Mouse (Mus musculus) embryonic facial prominence, embryonic 11.5 days (tissue): Measurements from ENCODE around the gene Rpl3l. TPM values are rescaled to one million over a fixed set of nuclear protein-coding genes. Genes with fewer than 3 reads are reported as not detected.

ENCODE experiments used
- ATAC-seq: fragments of 200-750 bp; cut with Nextera tagmentation; replicated peaks from 2 replicates; pipeline ENCODE4 v1.8.0; 2017; ENCODE audit warnings: low read depth; ENCODE audit not compliant: insufficient number of reproducible peaks, low FRiP score, low TSS enrichment
- DNase-seq: peaks from one replicate; pipeline ENCODE4 v3.0.0-alpha.2; 2015; ENCODE audit warnings: low spot score
- H3K27ac ChIP-seq: fragments of 300-500 bp; sonication (generic); replicated peaks from 2 replicates; pipeline ENCODE4 v1.5.1; 2014; ENCODE audit warnings: mild to moderate bottlenecking, low read depth, low read length, control low read depth
- H3K27me3 ChIP-seq: fragments of 300-500 bp; sonication (generic); 2 replicates; pipeline ENCODE4 v1.6.1; 2014; ENCODE audit warnings: mild to moderate bottlenecking, low read length, moderate library complexity, mixed read lengths; ENCODE audit not compliant: control insufficient read depth, insufficient read depth
- H3K36me3 ChIP-seq: fragments of 300-500 bp; sonication (generic); replicated peaks from 2 replicates; pipeline ENCODE4 v1.6.1; 2014; ENCODE audit warnings: low read depth, mild to moderate bottlenecking, low read length, moderate library complexity, mixed read lengths; ENCODE audit not compliant: control insufficient read depth, insufficient read depth
- H3K4me1 ChIP-seq: fragments of 300-500 bp; sonication (generic); 2 replicates; pipeline ENCODE4 v1.6.1; 2014; ENCODE audit warnings: low read length, mixed read lengths; ENCODE audit not compliant: control insufficient read depth, insufficient read depth
- H3K4me2 ChIP-seq: fragments of 300-500 bp; sonication (generic); 2 replicates; pipeline ENCODE4 v1.6.1; 2014; ENCODE audit warnings: low read depth, mild to moderate bottlenecking, control low read depth, low read length, moderate library complexity
- H3K4me3 ChIP-seq: fragments of 300-500 bp; sonication (generic); 2 replicates; pipeline ENCODE4 v1.5.1; 2014; ENCODE audit warnings: low read depth, low read length, control low read depth
- H3K9ac ChIP-seq: fragments of 300-500 bp; sonication (generic); replicated peaks from 2 replicates; pipeline ENCODE4 v1.6.1; 2014; ENCODE audit warnings: mild to moderate bottlenecking, control low read depth, low read length
- H3K9me3 ChIP-seq: fragments of 300-500 bp; sonication (generic); replicated peaks from 2 replicates; pipeline ENCODE4 v1.6.1; 2016; ENCODE audit warnings: mild to moderate bottlenecking, low read length, inconsistent platforms, mixed read lengths; ENCODE audit not compliant: control insufficient read depth
- WGBS: fragments of 180-500 bp; shearing (Covaris S2); extraction: QIAGEN DNeasy Blood & Tissue Kit; methylation state at CpG from one replicate; pipeline ENCODE4 v1.1.7; 2014; 5-methylcytosine and 5-hydroxymethylcytosine counted together
- polyA plus RNA-seq: library from polyadenylated mRNA; unstranded; fragments of >200 nt; fragmentation: Nextera tagmentation; extraction: Ambion mirVana; gene quantifications from 2 replicates; pipeline ENCODE4 v1.2.1, GENCODE M21; 2014

Gene Rpl3l
- polyA plus RNA-seq, 1 experiment from 2014 or later, result not detected

- no peaks in the 10 kb centered on the region for H3K9me3 ChIP-seq
- H3K27ac ChIP-seq, result no peak overlapping the region
- no peak overlapping the region for H3K4me3 ChIP-seq
- DNase-seq, result no peak
- H3K36me3 ChIP-seq, result no peaks in the 10 kb centered on the region
- ATAC-seq, result no peak
- peaks cover 45% of the 10 kb centered on the region for H3K27me3 ChIP-seq
- no peak overlapping the region for H3K4me2 ChIP-seq
- H3K4me1 ChIP-seq, result peaks cover 3% of the 10 kb centered on the region; the same call in 1 of the 2 replicates
- H3K9ac ChIP-seq, result no peak overlapping the region
- WGBS, result 20% methylated on average over 4 of the region's 4 CpGs
These were observed 23.9 kb downstream of the Rpl3l start for GRCm38 (mm10) chr17:24751528-24751927.

GRCm38 (mm10) chr17:24752415-24753394 lies 25.1 kb downstream of the Rpl3l start, which contains the start of gene Hs3st6:
TSS of gene Hs3st6 (plus strand) at chr17:24752988.
- Histone ChIP-seq H3K9me3 (no peaks in the 10 kb centered on the region), H3K4me2 (peak within 1 kb of the TSS; percentile 97), H3K36me3 (no peaks in the 10 kb centered on the region), H3K4me1 (peaks cover 3% of the 10 kb centered on the region; the same call in 1 of the 2 replicates), H3K9ac (peak within 1 kb of the TSS; percentile 55), H3K27me3 (peaks cover 45% of the 10 kb centered on the region), H3K4me3 (peak within 1 kb of the TSS; percentile 53), H3K27ac (no peak within 1 kb of the TSS)
- ATAC-seq (peak; percentile 74), DNase-seq (peak; percentile 63)
- under 1% methylated on average over 68 of the region's 82 CpGs for WGBS

GRCm38 (mm10) chr17:24757394-24757793 lies 29.8 kb downstream of the Rpl3l start:
- Histone ChIP-seq H3K4me1 (peaks cover 6% of the 10 kb centered on the region), H3K36me3 (no peaks in the 10 kb centered on the region), H3K27ac (no peak overlapping the region), H3K9me3 (no peaks in the 10 kb centered on the region), H3K4me3 (no peak overlapping the region), H3K27me3 (peaks cover 24% of the 10 kb centered on the region), H3K9ac (no peak overlapping the region), H3K4me2 (no peak overlapping the region)
- WGBS, result 53% methylated on average over 1 of the region's 1 CpGs
- ATAC-seq (no peak), DNase-seq (no peak)

GRCm38 (mm10) chr17:24761121-24761520 lies 33.5 kb downstream of the Rpl3l start:
- no peak overlapping the region for H3K9ac ChIP-seq
- H3K4me3 ChIP-seq, result no peak overlapping the region
- peaks cover 3% of the 10 kb centered on the region for H3K4me1 ChIP-seq
- no peak overlapping the region for H3K27ac ChIP-seq
- 32% methylated on average over 5 of the region's 5 CpGs for WGBS
- no peaks in the 10 kb centered on the region for H3K27me3 ChIP-seq
- peak; percentile 48 for DNase-seq
- no peak overlapping the region for H3K4me2 ChIP-seq
- no peak for ATAC-seq
- H3K36me3 ChIP-seq, result no peaks in the 10 kb centered on the region
- H3K9me3 ChIP-seq, result no peaks in the 10 kb centered on the region

- Histone ChIP-seq H3K27ac (peak overlapping the region; percentile 47), H3K9ac (peak overlapping the region; percentile 39), H3K27me3 (no peaks in the 10 kb centered on the region)
These were observed 37.6 kb downstream of the Rpl3l start for GRCm38 (mm10) chr17:24765016-24765905.

GRCm38 (mm10) chr17:24766266-24766875 lies 38.8 kb downstream of the Rpl3l start:
- DNase-seq (no peak), ATAC-seq (no peak)
- H3K36me3 ChIP-seq, result no peaks in the 10 kb centered on the region
- no peaks in the 10 kb centered on the region for H3K27me3 ChIP-seq
- peaks cover 1% of the 10 kb centered on the region for H3K4me1 ChIP-seq
- 22% methylated on average over 12 of the region's 12 CpGs for WGBS
- no peak overlapping the region for H3K9ac ChIP-seq
- no peaks in the 10 kb centered on the region for H3K9me3 ChIP-seq
- no peak overlapping the region for H3K27ac ChIP-seq
- no peak overlapping the region for H3K4me2 ChIP-seq
- H3K4me3 ChIP-seq, result no peak overlapping the region

More at GRCm38 (mm10) chr17:24765016-24765905, 37.6 kb downstream of the Rpl3l start:
- no peaks in the 10 kb centered on the region for H3K36me3 ChIP-seq
- H3K4me1 ChIP-seq, result peaks cover 3% of the 10 kb centered on the region
- H3K4me3 ChIP-seq, result no peak overlapping the region
- DNase-seq (peak; percentile 55), ATAC-seq (peak; percentile 56; the same call in 1 of the 2 replicates)
- WGBS, result 37% methylated on average over 22 of the region's 22 CpGs
- H3K4me2 ChIP-seq, result no peak overlapping the region; the same call in 1 of the 2 replicates
- no peaks in the 10 kb centered on the region for H3K9me3 ChIP-seq

- H3K9me3 ChIP-seq, result no peaks in the 10 kb centered on the region; the same call in 1 of the 2 replicates
- no peaks in the 10 kb centered on the region; the same call in none of the 2 replicates for H3K4me1 ChIP-seq
- ATAC-seq (no peak), DNase-seq (no peak)
- H3K9ac ChIP-seq, result no peak overlapping the region
- no peaks in the 10 kb centered on the region for H3K36me3 ChIP-seq
- 25% methylated on average over 3 of the region's 3 CpGs for WGBS
- no peak overlapping the region for H3K27ac ChIP-seq
- no peak overlapping the region for H3K4me2 ChIP-seq
- H3K4me3 ChIP-seq, result no peak overlapping the region
- no peaks in the 10 kb centered on the region for H3K27me3 ChIP-seq
These were observed 41.5 kb downstream of the Rpl3l start for GRCm38 (mm10) chr17:24769146-24769545.
